Mouse (Mus musculus) MEL (cell line): ENCODE results near the gene Esyt1. TPM values are rescaled to one million over a fixed set of nuclear protein-coding genes. Genes with fewer than 3 reads are reported as not detected.

Source experiments
- DNase-seq: peaks from one replicate; pipeline ENCODE4 v3.0.0; 2011; ENCODE audit warnings: low read depth, low spot score
- H3K27ac ChIP-seq: 2 replicates; pipeline ENCODE4 v1.5.1; 2012; ENCODE audit warnings: low read depth, mild to moderate bottlenecking, control low read depth, low read length, moderate library complexity; ENCODE audit not compliant: control insufficient read depth
- H3K27me3 ChIP-seq, 2 experiments: fragments of 150-350 bp in 1 of 2; sonication (generic) in 1 of 2; 2 replicates each; pipeline ENCODE4 v1.6.1; 2012; ENCODE audit warnings: low read length in 2 of 2, mild to moderate bottlenecking in 2 of 2, improper control_type of control experiment in 1 of 2, moderate library complexity in 1 of 2; ENCODE audit not compliant: insufficient read depth in 2 of 2, control insufficient read depth in 1 of 2
- H3K36me3 ChIP-seq, 2 experiments: 2 replicates each; pipeline ENCODE4 v1.6.1; 2012 to 2014; ENCODE audit warnings: low read length in 2 of 2, improper control_type of control experiment in 1 of 2, inconsistent platforms in 1 of 2, mild to moderate bottlenecking in 1 of 2; ENCODE audit not compliant: insufficient read depth in 2 of 2, control insufficient read depth in 1 of 2
- H3K4me1 ChIP-seq, 2 experiments: fragments of 150-350 bp in 1 of 2; sonication (generic) in 1 of 2; 2 replicates each; pipeline ENCODE4 v1.6.1; 2012; ENCODE audit warnings: low read length in 2 of 2, improper control_type of control experiment in 1 of 2, mild to moderate bottlenecking in 1 of 2; ENCODE audit not compliant: insufficient read depth in 2 of 2, control insufficient read depth in 1 of 2
- H3K4me3 ChIP-seq, 2 experiments: fragments of 150-350 bp in 1 of 2; sonication (generic) in 1 of 2; 2 replicates each; pipeline ENCODE4 v1.5.1; 2012; ENCODE audit warnings: low read depth in 2 of 2, low read length in 2 of 2, mild to moderate bottlenecking in 2 of 2, moderate library complexity in 2 of 2, control low read depth in 1 of 2, improper control_type of control experiment in 1 of 2; ENCODE audit not compliant: control insufficient read depth in 1 of 2, insufficient read depth in 1 of 2
- H3K79me2 ChIP-seq: 2 replicates; pipeline ENCODE4 v1.6.1; 2012; ENCODE audit warnings: mild to moderate bottlenecking, low read length, moderate library complexity; ENCODE audit not compliant: control insufficient read depth, poor library complexity, insufficient read depth
- H3K9ac ChIP-seq: 2 replicates; pipeline ENCODE4 v1.6.1; 2012; ENCODE audit warnings: low read depth, mild to moderate bottlenecking, control low read depth, low read length, moderate library complexity; ENCODE audit not compliant: control insufficient read depth, poor library complexity, severe bottlenecking
- H3K9me3 ChIP-seq: fragments of 150-350 bp; sonication (generic); replicated peaks from 2 replicates; pipeline ENCODE4 v1.6.1; 2012; ENCODE audit warnings: mild to moderate bottlenecking, low read length, improper control_type of control experiment, moderate library complexity; ENCODE audit not compliant: insufficient read depth
- CHD2 ChIP-seq: IDR thresholded peaks from 2 replicates; pipeline ENCODE4 v1.6.1; 2011; ENCODE audit warnings: low read length, improper control_type of control experiment
- CTCF ChIP-seq, 3 experiments: IDR thresholded peaks in 2 of 3; conservative IDR thresholded peaks in 1 of 3; 2 replicates each; pipeline ENCODE4 v1.5.1; 2011 to 2012; ENCODE audit warnings: low read length in 3 of 3, low read depth in 2 of 3, mild to moderate bottlenecking in 2 of 3, improper control_type of control experiment in 1 of 3, inconsistent platforms in 1 of 3, mixed read lengths in 1 of 3, moderate library complexity in 1 of 3; ENCODE audit not compliant: control insufficient read depth in 1 of 3, insufficient read depth in 1 of 3, poor library complexity in 1 of 3, severe bottlenecking in 1 of 3
- ELF1 ChIP-seq: IDR thresholded peaks from 2 replicates; pipeline ENCODE4 v1.6.1; 2014; ENCODE audit warnings: low read depth, mild to moderate bottlenecking, inconsistent platforms, low read length, improper control_type of control experiment, moderate library complexity
- EP300 ChIP-seq, 2 experiments: IDR thresholded peaks; 2 replicates each; pipeline ENCODE4 v1.6.1; 2011; ENCODE audit warnings: improper control_type of control experiment in 2 of 2, low read length in 2 of 2, low read depth in 1 of 2, mild to moderate bottlenecking in 1 of 2
- GABPA ChIP-seq: IDR thresholded peaks from 2 replicates; pipeline ENCODE4 v1.6.1; 2012; ENCODE audit warnings: low read depth, mild to moderate bottlenecking, inconsistent platforms, low read length, improper control_type of control experiment, moderate library complexity
- GATA1 ChIP-seq: IDR thresholded peaks from 2 replicates; pipeline ENCODE4 v1.6.1; 2011; ENCODE audit warnings: low read depth, low read length, improper control_type of control experiment
- JUND ChIP-seq: IDR thresholded peaks from 2 replicates; pipeline ENCODE4 v1.6.1; 2011; ENCODE audit warnings: low read depth, mild to moderate bottlenecking, improper control_type of control experiment, low read length
- KAT2A ChIP-seq: conservative IDR thresholded peaks from 2 replicates; pipeline ENCODE4 v1.6.1; 2012; ENCODE audit warnings: low read depth, low read length, improper control_type of control experiment, inconsistent platforms
- MAFK ChIP-seq: IDR thresholded peaks from 2 replicates; pipeline ENCODE4 v1.6.1; 2011; ENCODE audit warnings: low read depth, mild to moderate bottlenecking, low read length, improper control_type of control experiment, borderline replicate concordance
- MXI1 ChIP-seq: IDR thresholded peaks from 2 replicates; pipeline ENCODE4 v1.6.1; 2011; ENCODE audit warnings: mild to moderate bottlenecking, low read depth, low read length, improper control_type of control experiment
- MYC ChIP-seq: IDR thresholded peaks from 2 replicates; pipeline ENCODE4 v1.6.1; 2011; ENCODE audit warnings: low read depth, mild to moderate bottlenecking, low read length, improper control_type of control experiment, moderate library complexity
- POLR2A ChIP-seq, 2 experiments: IDR thresholded peaks; 2 replicates each; pipeline ENCODE4 v1.6.1; 2011 to 2012; ENCODE audit warnings: low read length in 2 of 2, mild to moderate bottlenecking in 2 of 2, control low read depth in 1 of 2, improper control_type of control experiment in 1 of 2, low read depth in 1 of 2, moderate library complexity in 1 of 2; ENCODE audit not compliant: control insufficient read depth in 1 of 2, insufficient read depth in 1 of 2, poor library complexity in 1 of 2
- POLR2AphosphoS2 ChIP-seq: IDR thresholded peaks from 2 replicates; pipeline ENCODE4 v1.6.1; 2011; ENCODE audit warnings: low read length, improper control_type of control experiment
- POLR2AphosphoS5 ChIP-seq: IDR thresholded peaks from 2 replicates; pipeline ENCODE4 v1.6.1; 2012; ENCODE audit warnings: low read depth, borderline replicate concordance, mild to moderate bottlenecking, inconsistent platforms, low read length, moderate library complexity, mixed read lengths
- RAD21 ChIP-seq: IDR thresholded peaks from 2 replicates; pipeline ENCODE4 v1.6.1; 2011; ENCODE audit warnings: mild to moderate bottlenecking, low read depth, low read length, improper control_type of control experiment
- SIN3A ChIP-seq: IDR thresholded peaks from 2 replicates; pipeline ENCODE4 v1.6.1; 2012; ENCODE audit warnings: low read length, improper control_type of control experiment, inconsistent platforms
- SMC3 ChIP-seq: IDR thresholded peaks from 2 replicates; pipeline ENCODE4 v1.6.1; 2011; ENCODE audit warnings: low read depth, low read length, improper control_type of control experiment
- TCF12 ChIP-seq: IDR thresholded peaks from 2 replicates; pipeline ENCODE4 v1.6.1; 2014; ENCODE audit warnings: low read depth, mild to moderate bottlenecking, inconsistent platforms, low read length, improper control_type of control experiment, moderate library complexity
- UBTF ChIP-seq: IDR thresholded peaks from 2 replicates; pipeline ENCODE4 v1.6.1; 2012; ENCODE audit warnings: low read depth, mild to moderate bottlenecking, inconsistent platforms, low read length, improper control_type of control experiment, moderate library complexity, borderline replicate concordance; ENCODE audit not compliant: insufficient read depth
- ZC3H11A ChIP-seq: IDR thresholded peaks from 2 replicates; pipeline ENCODE4 v1.6.1; 2012; ENCODE audit warnings: low read depth, mild to moderate bottlenecking, inconsistent platforms, low read length, improper control_type of control experiment
- ZMIZ1 ChIP-seq: IDR thresholded peaks from 2 replicates; pipeline ENCODE4 v1.6.1; 2012; ENCODE audit warnings: low read depth, mild to moderate bottlenecking, inconsistent platforms, low read length, improper control_type of control experiment, moderate library complexity
- polyA plus RNA-seq, 2 experiments: library from polyadenylated mRNA; stranded (reverse) in 1 of 2; unstranded in 1 of 2; fragments of >175 nt in 1 of 2; fragments of >200 nt in 1 of 2; gene quantifications; 2 replicates each; pipeline versions ENCODE4 v1.2.1 to v1.2.4; 2012; ENCODE audit warnings: low replicate concordance in 2 of 2, low read depth in 1 of 2; ENCODE audit not compliant: insufficient read length in 2 of 2, insufficient read depth in 1 of 2, missing spikeins in 1 of 2
- total RNA-seq: library from RNA; depleted of rRNA; stranded (reverse); fragments of 300-350 nt; gene quantifications from 2 replicates; pipeline ENCODE4 v1.2.3, GENCODE M21; 2012

Esyt1 gene
- total and polyA plus RNA-seq, 3 experiments = 35.1 to 57.0 (median 53.4) TPM

DNA sequence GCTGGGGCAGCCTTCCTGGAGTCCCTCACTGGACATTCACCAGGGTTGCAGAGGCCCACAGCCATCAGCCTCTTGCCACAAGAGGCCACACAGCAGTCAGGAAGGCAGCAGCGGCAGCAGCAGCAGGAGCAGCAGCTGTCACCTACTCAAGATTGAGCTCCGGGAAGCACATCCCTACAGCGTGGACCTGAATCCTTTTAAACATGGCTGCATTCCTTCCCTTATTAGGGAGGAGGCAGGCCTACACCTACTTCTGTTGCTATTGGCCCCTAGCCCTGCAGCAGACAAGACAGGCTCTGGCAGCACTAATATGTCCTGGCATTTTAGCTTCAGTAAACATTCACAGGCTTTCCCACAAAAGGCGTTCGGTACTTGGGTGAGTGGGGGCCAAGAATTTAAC, 35.4 kb downstream of the Esyt1 start:
- DNase-seq = no peak
- no peak overlapping the region for H3K4me3 ChIP-seq
- no peaks in the 10 kb centered on the region for H3K27me3 ChIP-seq
- no peak overlapping the region for H3K27ac ChIP-seq
- TF ChIP-seq ZMIZ1 = peak; percentile 36; the same call in 1 of the 2 replicates
- peak; percentile 33; the same call in 1 of the 2 replicates for TF ChIP-seq POLR2AphosphoS2
- TF ChIP-seq MAFK = no peak
- no peak for TF ChIP-seq JUND
- TF ChIP-seq, all 39 proteins: peak for 2
- Histone ChIP-seq H3K79me2 (peaks cover 35% of the 10 kb centered on the region), H3K9ac (no peak overlapping the region), H3K9me3 (no peaks in the 10 kb centered on the region), H3K4me1 (peaks cover 1 to 11% of the 10 kb centered on the region in 2 experiments), H3K36me3 (peaks cover 7 to 10% of the 10 kb centered on the region in 2 experiments)

GRCm38 (mm10) chr10:128489785-128490184, 35.9 kb downstream of the Esyt1 start:
- H3K27me3 ChIP-seq = no peaks in the 10 kb centered on the region
- H3K9me3 ChIP-seq = no peaks in the 10 kb centered on the region
- no peak overlapping the region for H3K9ac ChIP-seq
- H3K4me3 ChIP-seq = no peak overlapping the region
- no peak for TF ChIP-seq TCF12
- no peak for TF ChIP-seq GABPA
- TF ChIP-seq MXI1 = no peak
- TF ChIP-seq POLR2AphosphoS5 = no peak
- TF ChIP-seq RAD21 = no peak
- no peak for TF ChIP-seq POLR2AphosphoS2
- TF ChIP-seq KAT2A = no peak
- no peak for TF ChIP-seq ELF1
- TF ChIP-seq GATA1 = no peak
- TF ChIP-seq SMC3 = no peak
- no peak for TF ChIP-seq CHD2
- no peak for TF ChIP-seq UBTF
- no peak for TF ChIP-seq SIN3A
- no peak for TF ChIP-seq MYC
- TF ChIP-seq ZC3H11A = no peak
- no peak for TF ChIP-seq POLR2A (IDR thresholded peaks at IDR 0.05; ENCODE audit: control insufficient read depth in 1 of 2, insufficient read depth in 1 of 2, low read depth in 1 of 2, low read length in 2 of 2, poor library complexity in 1 of 2)
- no peak for TF ChIP-seq CTCF (IDR thresholded peaks at IDR 0.05 in 2 of 3, conservative IDR thresholded peaks at IDR 0.05 in 1 of 3; ENCODE audit: control insufficient read depth in 1 of 3, insufficient read depth in 1 of 3, low read depth in 2 of 3, low read length in 3 of 3, poor library complexity in 1 of 3, severe bottlenecking in 1 of 3)
- TF ChIP-seq EP300 (IDR thresholded peaks at IDR 0.05; ENCODE audit: low read depth in 1 of 2, low read length in 2 of 2) = no peak
- TF ChIP-seq, all 39 proteins: peak for 0
- Histone ChIP-seq H3K4me1 (peaks cover 0 to 7% of the 10 kb centered on the region in 2 experiments; a peak in 2 of 4 replicates), H3K36me3 (peaks cover 6 to 12% of the 10 kb centered on the region in 2 experiments), H3K79me2 (peaks cover 31% of the 10 kb centered on the region), H3K27ac (no peak overlapping the region)
- DNase-seq = no peak
